Mouse (Mus musculus) liver, postnatal 0 days (tissue): ENCODE data around the gene T2.

ENCODE experiments used
- CTCF ChIP-seq: sonication (generic); IDR thresholded peaks from 2 replicates; pipeline ENCODE4 v1.5.1; 2016; ENCODE audit warnings: antibody characterized with exemption, low read depth
- EP300 ChIP-seq: IDR thresholded peaks from 2 replicates; pipeline ENCODE4 v1.6.1; 2016; ENCODE audit warnings: antibody characterized with exemption, low read depth, mild to moderate bottlenecking

- TF ChIP-seq CTCF (no peak), EP300 (no peak)
Measured at GRCm38 (mm10) chr17:8432179-8432800, 76.5 kb downstream of the T2 start.
